Mouse (Mus musculus): ENCODE measurements around the gene Med27. TPM values are rescaled to one million over a fixed set of nuclear protein-coding genes. Genes with fewer than 3 reads are reported as not detected.

Gene Med27
- polyA plus RNA-seq, 1 experiment from 2014 or later: 53.3 TPM

GRCm38 (mm10) chr2:29365000-29365695 is 18.5 kb downstream of the Med27 start:
- WGBS: 88% methylated on average over 8 of the region's 8 CpGs
- H3K36me3 ChIP-seq: no peaks in the 10 kb centered on the region

GRCm38 (mm10) chr2:29368730-29369129 is 22.1 kb downstream of the Med27 start:
- Histone ChIP-seq H3K4me3 (replicated peaks) (no peak overlapping the region), H3K27me3 (no peaks in the 10 kb centered on the region), H3K4me1 (peaks cover 8% of the 10 kb centered on the region; the same call in 1 of the 2 replicates), H3K36me3 (no peaks in the 10 kb centered on the region), H3K9me3 (replicated peaks) (no peaks in the 10 kb centered on the region), H3K4me2 (no peak overlapping the region), H3K9ac (no peak overlapping the region), H3K27ac (no peak overlapping the region)
- 0 out of 2 replicates have a peak, but pooled peaks have one; percentile 49 for ATAC-seq (replicated peaks; ENCODE audit: low FRiP score)
- 23% methylated on average over 5 of the region's 5 CpGs for WGBS

More at GRCm38 (mm10) chr2:29365000-29365695, 18.5 kb downstream of the Med27 start:
- H3K4me2 ChIP-seq: no peak overlapping the region
- no peaks in the 10 kb centered on the region for H3K27me3 ChIP-seq
- ATAC-seq (replicated peaks; ENCODE audit: low FRiP score): no peak
- no peak overlapping the region for H3K27ac ChIP-seq
- no peak overlapping the region for H3K4me3 ChIP-seq (replicated peaks)
- H3K9ac ChIP-seq: no peak overlapping the region
- H3K9me3 ChIP-seq (replicated peaks): no peaks in the 10 kb centered on the region
- peaks cover 13% of the 10 kb centered on the region; the same call in 1 of the 2 replicates for H3K4me1 ChIP-seq

GRCm38 (mm10) chr2:29372176-29372575 is 25.6 kb downstream of the Med27 start:
- Histone ChIP-seq H3K4me1 (peaks cover 8% of the 10 kb centered on the region; the same call in 1 of the 2 replicates), H3K9me3 (replicated peaks) (no peaks in the 10 kb centered on the region), H3K36me3 (no peaks in the 10 kb centered on the region), H3K9ac (no peak overlapping the region), H3K4me3 (replicated peaks) (no peak overlapping the region), H3K27ac (no peak overlapping the region), H3K4me2 (no peak overlapping the region), H3K27me3 (no peaks in the 10 kb centered on the region)
- 85% methylated on average over 5 of the region's 5 CpGs for WGBS
- no peak for ATAC-seq (replicated peaks; ENCODE audit: low FRiP score)

GRCm38 (mm10) chr2:29381683-29382082 is 35.1 kb downstream of the Med27 start:
- Histone ChIP-seq H3K4me3 (replicated peaks) (no peak overlapping the region), H3K27ac (no peak overlapping the region), H3K27me3 (no peaks in the 10 kb centered on the region), H3K9me3 (replicated peaks) (no peaks in the 10 kb centered on the region), H3K36me3 (no peaks in the 10 kb centered on the region), H3K4me1 (no peaks in the 10 kb centered on the region), H3K4me2 (no peak overlapping the region), H3K9ac (no peak overlapping the region)
- 39% methylated on average over 4 of the region's 4 CpGs for WGBS
- no peak for ATAC-seq (replicated peaks; ENCODE audit: low FRiP score)

- 85% methylated on average over 4 of the region's 4 CpGs for WGBS
- no peak overlapping the region for H3K9ac ChIP-seq
- no peak overlapping the region for H3K4me3 ChIP-seq (replicated peaks)
Measured at GRCm38 (mm10) chr2:29382583-29382982, 36.0 kb downstream of the Med27 start.

GRCm38 (mm10) chr2:29383133-29383532 is 36.5 kb downstream of the Med27 start:
- Histone ChIP-seq H3K27ac (no peak overlapping the region), H3K4me3 (replicated peaks) (no peak overlapping the region), H3K27me3 (no peaks in the 10 kb centered on the region), H3K9me3 (replicated peaks) (no peaks in the 10 kb centered on the region), H3K4me2 (no peak overlapping the region), H3K4me1 (no peaks in the 10 kb centered on the region), H3K36me3 (no peaks in the 10 kb centered on the region), H3K9ac (no peak overlapping the region)
- ATAC-seq (replicated peaks; ENCODE audit: low FRiP score): no peak

More at GRCm38 (mm10) chr2:29382583-29382982, 36.0 kb downstream of the Med27 start:
- Histone ChIP-seq H3K36me3 (no peaks in the 10 kb centered on the region), H3K4me2 (no peak overlapping the region), H3K27me3 (no peaks in the 10 kb centered on the region), H3K27ac (no peak overlapping the region), H3K4me1 (no peaks in the 10 kb centered on the region), H3K9me3 (replicated peaks) (no peaks in the 10 kb centered on the region)
- no peak for ATAC-seq (replicated peaks; ENCODE audit: low FRiP score)

GRCm38 (mm10) chr2:29385405-29385804 is 38.8 kb downstream of the Med27 start:
- Histone ChIP-seq H3K9ac (no peak overlapping the region), H3K4me1 (no peaks in the 10 kb centered on the region), H3K27ac (no peak overlapping the region), H3K4me3 (replicated peaks) (no peak overlapping the region), H3K27me3 (no peaks in the 10 kb centered on the region), H3K36me3 (no peaks in the 10 kb centered on the region), H3K4me2 (no peak overlapping the region), H3K9me3 (replicated peaks) (no peaks in the 10 kb centered on the region)
- no peak for ATAC-seq (replicated peaks; ENCODE audit: low FRiP score)
- 66% methylated on average over 10 of the region's 10 CpGs for WGBS

GRCm38 (mm10) chr2:29387268-29387667 is 40.6 kb downstream of the Med27 start:
- Histone ChIP-seq H3K4me2 (no peak overlapping the region), H3K9ac (no peak overlapping the region), H3K4me3 (replicated peaks) (no peak overlapping the region), H3K27ac (no peak overlapping the region), H3K36me3 (no peaks in the 10 kb centered on the region), H3K9me3 (replicated peaks) (no peaks in the 10 kb centered on the region), H3K27me3 (no peaks in the 10 kb centered on the region), H3K4me1 (no peaks in the 10 kb centered on the region)
- 85% methylated on average over 2 of the region's 2 CpGs for WGBS
- ATAC-seq (replicated peaks; ENCODE audit: low FRiP score): no peak

- 90% methylated on average over 7 of the region's 7 CpGs for WGBS
- no peaks in the 10 kb centered on the region for H3K4me1 ChIP-seq
- no peaks in the 10 kb centered on the region for H3K27me3 ChIP-seq
- no peaks in the 10 kb centered on the region for H3K36me3 ChIP-seq
- H3K9ac ChIP-seq: no peak overlapping the region
- no peak for ATAC-seq (replicated peaks; ENCODE audit: low FRiP score)
- H3K4me3 ChIP-seq (replicated peaks): no peak overlapping the region
- no peaks in the 10 kb centered on the region for H3K9me3 ChIP-seq (replicated peaks)
- no peak overlapping the region for H3K4me2 ChIP-seq
- H3K27ac ChIP-seq: no peak overlapping the region
Measured at GRCm38 (mm10) chr2:29388937-29389336, 42.3 kb downstream of the Med27 start.

GRCm38 (mm10) chr2:29391086-29391485 is 44.5 kb downstream of the Med27 start:
- H3K36me3 ChIP-seq: no peaks in the 10 kb centered on the region
- H3K4me1 ChIP-seq: no peaks in the 10 kb centered on the region
- H3K4me3 ChIP-seq (replicated peaks): no peak overlapping the region
- ATAC-seq (replicated peaks; ENCODE audit: low FRiP score): no peak
- H3K27me3 ChIP-seq: no peaks in the 10 kb centered on the region
- 91% methylated on average over 4 of the region's 4 CpGs for WGBS
- no peaks in the 10 kb centered on the region for H3K9me3 ChIP-seq (replicated peaks)
- no peak overlapping the region for H3K27ac ChIP-seq
- no peak overlapping the region for H3K4me2 ChIP-seq
- no peak overlapping the region for H3K9ac ChIP-seq

- Histone ChIP-seq H3K36me3 (no peaks in the 10 kb centered on the region), H3K27me3 (no peaks in the 10 kb centered on the region), H3K4me2 (no peak overlapping the region), H3K4me3 (replicated peaks) (no peak overlapping the region), H3K27ac (no peak overlapping the region), H3K9me3 (replicated peaks) (no peaks in the 10 kb centered on the region), H3K9ac (no peak overlapping the region), H3K4me1 (no peaks in the 10 kb centered on the region)
- WGBS: 48% methylated on average over 1 of the region's 1 CpGs
- ATAC-seq (replicated peaks; ENCODE audit: low FRiP score): no peak
Measured at GRCm38 (mm10) chr2:29391996-29392395, 45.4 kb downstream of the Med27 start.

- Histone ChIP-seq H3K36me3 (no peaks in the 10 kb centered on the region), H3K27me3 (no peaks in the 10 kb centered on the region; the same call in 1 of the 2 replicates), H3K4me2 (no peak overlapping the region), H3K4me3 (replicated peaks) (no peak overlapping the region), H3K4me1 (peaks cover 12% of the 10 kb centered on the region; the same call in 1 of the 2 replicates), H3K9me3 (replicated peaks) (no peaks in the 10 kb centered on the region), H3K27ac (no peak overlapping the region), H3K9ac (no peak overlapping the region)
- no peak for ATAC-seq (replicated peaks; ENCODE audit: low FRiP score)
- 86% methylated on average over 7 of the region's 7 CpGs for WGBS
Measured at GRCm38 (mm10) chr2:29400234-29400633, 53.6 kb downstream of the Med27 start.

GRCm38 (mm10) chr2:29400812-29401211 is 54.2 kb downstream of the Med27 start:
- WGBS: 96% methylated on average over 3 of the region's 3 CpGs
- Histone ChIP-seq H3K27me3 (no peaks in the 10 kb centered on the region; the same call in 1 of the 2 replicates), H3K27ac (no peak overlapping the region)

More at GRCm38 (mm10) chr2:29400812-29401211, 54.2 kb downstream of the Med27 start:
- Histone ChIP-seq H3K4me1 (peaks cover 12% of the 10 kb centered on the region; the same call in 1 of the 2 replicates), H3K9ac (no peak overlapping the region), H3K9me3 (replicated peaks) (no peaks in the 10 kb centered on the region), H3K4me2 (no peak overlapping the region), H3K36me3 (no peaks in the 10 kb centered on the region), H3K4me3 (replicated peaks) (no peak overlapping the region)
- ATAC-seq (replicated peaks; ENCODE audit: low FRiP score): no peak

Data from kidney, embryonic 15.5 days (tissue).